Mouse (Mus musculus) colon, adult 2 months (tissue): ENCODE measurements around the gene Chd6. TPM values are rescaled to one million over a fixed set of nuclear protein-coding genes. Genes with fewer than 3 reads are reported as not detected.

Experiments
- polyA plus RNA-seq: library from polyadenylated mRNA; depleted of rRNA; stranded (reverse); fragments of >200 nt; gene quantifications from 2 replicates; pipeline ENCODE4 v1.2.3, GENCODE M21; 2012; rRNA removed

Gene Chd6
- 7.9 and 9.4 TPM in 2 replicates for polyA plus RNA-seq

GRCm38 (mm10) chr2:161108933-161109371 is at the start of gene Chd6:
Gene Chd6, minus strand, starts transcription at chr2:161109075.

DNA sequence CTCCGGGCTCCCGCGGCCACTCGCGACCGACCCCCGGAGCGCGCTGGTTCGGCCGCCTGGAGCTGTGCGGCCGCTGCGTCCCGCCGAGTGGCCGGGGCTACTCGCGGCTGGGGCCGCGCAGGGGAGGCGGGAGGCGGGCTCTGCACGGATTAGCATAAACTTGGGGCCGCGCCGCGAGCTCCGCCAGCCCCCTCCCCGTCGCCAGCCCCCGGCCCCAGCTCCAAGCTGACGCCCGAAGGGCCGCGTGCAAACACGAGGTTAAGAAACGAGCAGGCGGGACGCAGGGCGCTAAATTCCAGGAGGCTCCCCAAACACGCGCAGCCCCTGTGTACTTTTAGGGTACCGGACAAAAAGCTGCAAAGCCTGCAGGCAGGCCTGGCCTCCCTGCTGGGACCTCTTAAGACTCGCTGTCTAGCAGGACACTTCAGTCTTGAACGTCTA is 196.6 kb downstream of the Chd6 start, which contains the start of gene Emilin3:
TSS of gene Emilin3 (minus strand) at position 98 of the 441 bp plus-strand sequence.

Other genes starting within 250 kb of the Chd6 start
- 4.1 and 4.6 TPM in 2 replicates for gene Zhx3, start 236.1 kb downstream of the Chd6 start, polyA plus RNA-seq
- gene Lpin3, start 228.4 kb downstream of the Chd6 start, polyA plus RNA-seq, result 23.5 and 24.5 TPM in 2 replicates
- 0.62 and 0.90 TPM in 2 replicates for gene Emilin3, start 196.7 kb downstream of the Chd6 start, polyA plus RNA-seq